Mouse (Mus musculus) adrenal gland, postnatal 36 days (tissue): ENCODE results near the gene Gtf3c4. TPM values are rescaled to one million over a fixed set of nuclear protein-coding genes. Genes with fewer than 3 reads are reported as not detected.

Source experiments
- DNase-seq, 2 experiments: peaks; one replicate each; pipeline ENCODE4 v3.0.0; 2021; ENCODE audit warnings: mixed read lengths in 1 of 2
- total RNA-seq, 2 experiments: library from RNA; stranded (reverse); gene quantifications; 2 replicates each; pipeline ENCODE4 v1.2.3; 2021

Gene Gtf3c4
- total RNA-seq, 2 experiments from 2014 or later, result 34.6 to 38.0 TPM

DNA sequence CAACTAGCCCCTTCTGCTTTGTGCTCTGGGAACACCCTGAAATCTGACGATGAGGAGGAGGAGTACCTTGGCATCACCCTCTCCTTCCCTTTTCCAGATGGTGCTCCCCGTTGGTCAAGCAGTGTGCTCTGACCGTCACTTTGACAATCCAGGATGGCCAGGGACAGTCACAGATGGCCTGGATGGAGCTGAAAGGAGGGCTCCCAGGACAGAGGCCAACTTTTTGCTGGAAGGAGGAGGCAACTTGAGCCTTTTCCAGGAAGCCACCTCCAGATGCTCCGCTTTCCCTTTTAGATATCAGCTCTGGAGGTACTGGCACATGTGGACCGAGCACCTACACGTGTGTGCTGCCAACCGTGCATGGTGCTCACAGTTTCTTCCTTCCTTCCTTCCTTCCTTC lies 36.8 kb downstream of the Gtf3c4 start:
- DNase-seq, result no peak

GRCm38 (mm10) chr2:28799575-28799974 lies 40.6 kb downstream of the Gtf3c4 start:
- DNase-seq, result no peak

DNA sequence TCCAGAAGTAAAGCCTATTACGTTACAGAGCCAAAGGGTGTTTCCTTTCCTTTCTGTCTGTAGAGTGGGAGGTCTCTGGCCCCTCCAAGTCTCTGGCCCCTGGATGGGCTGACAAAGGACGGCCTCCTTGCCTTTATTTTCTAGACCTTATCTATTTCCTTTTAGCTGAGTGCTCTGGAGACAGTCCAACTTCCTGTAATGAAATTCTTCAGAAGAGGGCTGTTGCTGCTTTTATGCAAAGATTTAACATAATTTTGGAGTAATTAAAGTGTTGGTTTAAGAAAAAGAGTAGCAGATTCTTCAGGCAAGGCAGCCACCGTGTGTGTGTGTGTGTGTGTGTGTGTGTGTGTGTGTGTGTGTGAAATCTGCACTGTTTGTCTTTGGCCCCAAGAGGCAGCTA lies 41.8 kb downstream of the Gtf3c4 start:
- DNase-seq, result no peak

GRCm38 (mm10) chr2:28797490-28798106 lies 42.6 kb downstream of the Gtf3c4 start:
- DNase-seq, result no peak

DNA sequence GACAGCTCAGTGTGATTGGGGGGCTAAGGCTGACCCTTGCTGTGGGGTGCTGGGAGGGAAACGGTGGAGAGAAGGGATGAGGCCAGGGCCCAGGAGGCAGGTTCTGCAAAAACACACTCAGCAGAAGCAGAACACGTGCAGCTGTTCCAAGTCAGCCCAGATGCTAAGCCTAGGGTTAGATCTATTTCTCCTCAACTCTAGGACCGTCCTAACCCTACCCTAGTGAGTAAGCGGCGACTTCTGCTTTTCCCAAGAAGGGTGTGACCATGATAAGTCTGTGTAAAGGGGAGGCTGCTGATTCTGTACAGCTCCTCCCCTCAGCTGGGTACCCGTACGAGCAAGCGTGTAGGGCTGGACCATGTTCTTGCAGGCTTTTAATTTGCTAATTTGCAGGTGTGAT lies 43.9 kb downstream of the Gtf3c4 start:
- no peak for DNase-seq

GRCm38 (mm10) chr2:28794623-28795022 lies 45.5 kb downstream of the Gtf3c4 start:
- no peak for DNase-seq

DNA sequence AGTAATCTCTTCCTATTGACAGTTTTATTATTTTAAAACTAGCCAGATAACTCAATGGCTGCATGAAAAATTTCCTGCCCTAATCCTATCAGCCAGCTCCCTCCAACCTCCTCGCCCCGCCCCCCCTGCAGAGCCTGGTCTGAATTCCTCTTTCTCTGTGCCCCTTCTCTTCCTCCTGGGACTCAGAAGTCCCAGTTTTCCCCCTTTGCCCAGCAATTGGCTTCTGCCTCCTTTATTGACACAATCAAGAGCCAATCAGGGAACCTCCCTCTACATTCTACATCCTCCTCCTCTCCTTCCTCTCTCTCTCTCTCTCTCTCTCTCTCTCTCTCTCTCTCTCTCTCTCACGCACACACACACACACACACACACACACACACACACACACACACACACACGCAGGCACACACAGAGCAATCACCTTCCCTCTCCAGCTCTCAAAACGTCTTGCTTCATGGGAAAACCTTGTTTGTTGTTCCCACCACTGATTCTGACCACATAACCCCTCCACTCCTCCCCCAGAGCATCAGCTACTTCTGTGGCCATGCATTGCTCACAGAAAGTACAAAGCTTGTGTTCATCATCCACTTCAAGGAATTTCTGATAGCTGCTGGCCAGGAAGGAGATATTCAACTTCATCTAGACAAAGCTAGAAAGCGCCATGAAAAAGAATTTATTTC lies 47.1 kb downstream of the Gtf3c4 start:
- peak in 1 of 2 experiments; percentile 36 for DNase-seq

GRCm38 (mm10) chr2:28787067-28787619 lies 53.0 kb downstream of the Gtf3c4 start:
- DNase-seq, result no peak

DNA sequence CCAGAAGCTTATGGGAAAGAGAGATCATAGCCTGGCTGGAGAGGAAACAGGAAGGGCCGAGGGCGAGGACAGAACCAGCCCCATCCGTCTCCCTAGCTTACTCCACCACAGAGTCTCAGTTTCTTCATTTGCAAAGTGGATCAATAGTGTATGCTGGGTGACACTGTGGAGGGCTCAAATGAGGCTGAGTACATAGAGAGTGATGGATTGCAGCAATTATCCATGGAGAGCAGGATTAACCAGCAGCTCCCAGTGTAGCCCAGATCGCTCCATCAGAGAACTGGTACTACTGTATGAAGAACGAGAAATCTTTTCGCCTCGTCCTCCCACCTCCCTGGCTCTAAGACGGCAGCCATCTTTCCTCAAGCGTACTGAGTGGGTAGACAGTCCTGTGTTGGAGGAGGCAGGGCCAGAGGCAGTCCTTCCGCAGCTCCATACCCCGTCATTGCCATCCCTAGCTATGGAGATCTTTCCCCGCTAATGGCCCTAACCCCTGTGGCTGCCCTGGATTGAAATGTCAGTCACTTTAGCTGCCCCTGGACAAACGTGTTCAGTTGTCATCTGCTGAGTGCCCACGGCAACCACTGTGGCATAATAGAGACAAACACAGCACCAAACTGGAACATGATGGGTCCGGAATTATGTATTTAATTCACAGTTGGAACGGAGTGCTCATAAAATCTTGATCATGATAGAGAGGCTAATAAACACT lies 53.6 kb downstream of the Gtf3c4 start:
- DNase-seq, result no peak

- DNase-seq, result no peak
Measured at GRCm38 (mm10) chr2:28781310-28781709, 58.9 kb downstream of the Gtf3c4 start.

- DNase-seq, result no peak
Measured at GRCm38 (mm10) chr2:28780001-28780782, 60.0 kb downstream of the Gtf3c4 start.

GRCm38 (mm10) chr2:28776728-28777127 lies 63.4 kb downstream of the Gtf3c4 start:
- no peak for DNase-seq

GRCm38 (mm10) chr2:28774073-28774472 lies 66.1 kb downstream of the Gtf3c4 start:
- no peak for DNase-seq

Other genes with a start within 250 kb of the Gtf3c4 start
- not detected for gene Gfi1b, start 218.4 kb downstream of the Gtf3c4 start, total RNA-seq
- gene Tsc1, start 199.1 kb downstream of the Gtf3c4 start, total RNA-seq, result 10 to 100 TPM; 17.6 to 19.6 TPM
- under 1 TPM; 0.53 to 0.59 TPM for gene Spaca9, start 140.6 kb downstream of the Gtf3c4 start, total RNA-seq
- under 1 TPM; 0.63 to 0.82 TPM for gene Ak8, start 140.2 kb downstream of the Gtf3c4 start, total RNA-seq
- 10 to 100 TPM in 1 of 2 experiments, 1 to 10 TPM in 1; 8.7 to 15.5 TPM for gene Ddx31, start within 50 bp of the Gtf3c4 start, total RNA-seq
- not detected for gene Barhl1, start 76.3 kb upstream of the Gtf3c4 start, total RNA-seq
- under 1 TPM; 0.33 to 0.79 TPM for gene Cfap77, start 214.7 kb upstream of the Gtf3c4 start, total RNA-seq
- gene Ttf1, start 219.9 kb upstream of the Gtf3c4 start, total RNA-seq, result 10 to 100 TPM; 12.0 to 13.9 TPM